Mouse (Mus musculus) cerebellum, adult 9-11 months (tissue): ENCODE measurements around the gene Gm20924.
"Not testable (repeated sequence)": the region's sequence is repeated elsewhere in the genome, so short reads cannot be mapped to it uniquely, and the experiment has no call there.

Experiments used
- DNase-seq: peaks from one replicate; pipeline ENCODE4 v3.0.0; 2022

Gm20924 gene

DNA sequence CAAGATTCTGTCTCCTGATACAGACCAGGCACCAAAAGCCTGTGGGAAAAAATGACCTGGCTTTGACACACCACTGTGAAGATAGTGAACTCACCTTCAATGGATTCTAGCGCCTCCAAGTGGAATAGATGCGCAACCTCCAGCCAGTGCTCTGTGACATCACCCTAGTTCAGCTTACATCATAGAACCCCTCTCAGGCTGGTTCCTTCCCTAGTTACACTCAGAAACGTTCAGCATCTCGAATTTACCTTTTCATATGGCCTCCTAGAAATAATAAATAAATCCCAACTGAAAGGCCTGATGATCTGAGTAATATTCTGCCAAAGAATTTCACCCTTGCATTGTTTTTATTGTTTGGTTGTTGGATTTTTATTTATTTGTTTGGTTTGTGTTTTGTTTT, at the start of gene Gm20924:
Gene Gm20924 (minus strand): TSS at position 101 of the 400 bp plus-strand sequence.
- DNase-seq = not testable (repeated sequence)
